ENCODE assay signal across 9 mouse cellular contexts in genomic region chr14:19970845-19971244, GRCm38 (mm10). TPM values are rescaled to one million over a fixed set of nuclear protein-coding genes. Genes with fewer than 3 reads are reported as not detected.
DNase-seq lines count a peak whose midpoint lies in the region; ATAC-seq lines count a peak whose summit lies in the region.
"Had no signal": no experiment of that assay in that cellular context is flagged by ENCODE, and none has a peak within 500 bp of the region (broad histone marks: within the 10 kb centered on the region; RNA-seq: fewer than 3 reads in every experiment).

No protein-coding gene starts in this region.

- no peaks in the 10 kb centered on the region for H3K36me3 ChIP-seq in kidney, embryonic 16.5 days (ENCODE audit: insufficient read depth, low read length)
- H3K36me3 ChIP-seq in midbrain, embryonic 14.5 days (ENCODE audit: control insufficient read depth, insufficient read depth, low read length), result no peaks in the 10 kb centered on the region

- peak; percentile 43; the same call in 1 of the 2 replicates for ATAC-seq in kidney, embryonic 16.5 days (ENCODE audit: low FRiP score, low TSS enrichment)
- ATAC-seq in granulocyte monocyte progenitor cell, adult 5-6 weeks (replicated peaks; ENCODE audit: poor library complexity, severe bottlenecking), result peak; percentile 49
- ATAC-seq in midbrain, embryonic 14.5 days (ENCODE audit: low FRiP score, low TSS enrichment), result no peak

- DNase-seq in kidney, adult 11 months, result no peak
- peak; percentile 89 for DNase-seq in MEL-GATA-1-ER (ENCODE audit: extremely low read depth, low read depth)
- DNase-seq in midbrain, embryonic 14.5 days, result no peak
- DNase-seq in left cerebral cortex, postnatal 36 days (ENCODE audit: low spot score in 2 of 2), result no peak
- DNase-seq in right cerebral cortex, postnatal 25 days, result no peak
- DNase-seq in urinary bladder, adult 2 months (ENCODE audit: low spot score), result no peak

- H3K4me1 ChIP-seq in kidney, embryonic 16.5 days (ENCODE audit: insufficient read depth, low read length), result peaks cover 27% of the 10 kb centered on the region; the same call in 1 of the 2 replicates
- H3K4me1 ChIP-seq in midbrain, embryonic 14.5 days (ENCODE audit: control insufficient read depth, insufficient read depth, low read length), result peaks cover 51% of the 10 kb centered on the region

- no peaks in the 10 kb centered on the region for H3K9me3 ChIP-seq in kidney, embryonic 16.5 days (ENCODE audit: low read length)
- H3K9me3 ChIP-seq in midbrain, embryonic 14.5 days (ENCODE audit: control insufficient read depth, low read length), result no peaks in the 10 kb centered on the region
- H3K9me3 ChIP-seq: midbrain, embryonic 12.5 days had no signal

- WGBS in kidney, embryonic 16.5 days, result 58% methylated on average over 3 of the region's 3 CpGs
- WGBS in midbrain, embryonic 14.5 days, result 54% methylated on average over 3 of the region's 3 CpGs

- no peaks in the 10 kb centered on the region for H3K27me3 ChIP-seq in kidney, embryonic 16.5 days (ENCODE audit: insufficient read depth, low read length)
- H3K27me3 ChIP-seq in midbrain, embryonic 14.5 days (ENCODE audit: control insufficient read depth, insufficient read depth, low read length), result no peaks in the 10 kb centered on the region
- H3K27me3 ChIP-seq: midbrain, embryonic 12.5 days had no signal

- intact Hi-C loops in left cerebral cortex, postnatal 36 days (cut with DNase I), result no loop called here

- no peak overlapping the region for H3K9ac ChIP-seq in kidney, embryonic 16.5 days (replicated peaks; ENCODE audit: low read length)
- H3K9ac ChIP-seq in midbrain, embryonic 14.5 days (replicated peaks; ENCODE audit: low read length), result no peak overlapping the region
- H3K9ac ChIP-seq: midbrain, embryonic 12.5 days had no signal

- H3K27ac ChIP-seq in kidney, embryonic 16.5 days (ENCODE audit: low read length), result no peak overlapping the region
- H3K27ac ChIP-seq in midbrain, embryonic 14.5 days (replicated peaks; ENCODE audit: low read depth, low read length), result no peak overlapping the region
- H3K27ac ChIP-seq: midbrain, embryonic 12.5 days had no signal

- no peak overlapping the region for H3K4me3 ChIP-seq in kidney, embryonic 16.5 days (ENCODE audit: low read length)
- H3K4me3 ChIP-seq in midbrain, embryonic 14.5 days (replicated peaks; ENCODE audit: low read depth, low read length), result no peak overlapping the region
- H3K4me3 ChIP-seq: midbrain, embryonic 12.5 days had no signal

- no peak overlapping the region for H3K4me2 ChIP-seq in kidney, embryonic 16.5 days (replicated peaks; ENCODE audit: low read depth, low read length)
- H3K4me2 ChIP-seq in midbrain, embryonic 14.5 days (ENCODE audit: low read length), result peak overlapping the region; percentile 9; the same call in 1 of the 2 replicates
- H3K4me2 ChIP-seq: midbrain, embryonic 12.5 days had no signal

RNA-seq across cellular contexts. Expression of gene Gng2, which starts 6.6 kb away (rescaled TPM):
- polyA plus RNA-seq in kidney, embryonic 16.5 days (2015; fragmentation: Nextera tagmentation; extraction: Ambion mirVana), result 52.5 and 53.5 TPM in 2 replicates
- total RNA-seq in granulocyte monocyte progenitor cell, adult 5-6 weeks (2014; fragmentation: Nextera tagmentation), result 24.8 and 36.0 TPM in 2 replicates
- total RNA-seq in granulocyte monocyte progenitor cell, adult 5-6 weeks (2017), result 25.9 and 52.6 TPM in 2 replicates
- 422 and 423 TPM in 2 replicates for polyA plus RNA-seq in midbrain, embryonic 14.5 days (2014; fragmentation: Nextera tagmentation; extraction: Ambion mirVana)
- 100 to 1,000 TPM; 210 to 214 TPM for total RNA-seq in left cerebral cortex, postnatal 36 days (2021)
- 6.5 and 12.6 TPM in 2 replicates for polyA plus RNA-seq in urinary bladder, adult 2 months (2012; rRNA removed)
